Mouse (Mus musculus) liver, embryonic 14.5 days (tissue): ENCODE data around the gene Gsta2. TPM values are rescaled to one million over a fixed set of nuclear protein-coding genes. Genes with fewer than 3 reads are reported as not detected.
"Not testable (repeated sequence)": the region's sequence is repeated elsewhere in the genome, so short reads cannot be mapped to it uniquely, and the experiment has no call there.

Experiments used
- ATAC-seq: fragments of 200-750 bp; cut with Nextera tagmentation; 2 replicates; pipeline ENCODE4 v1.8.0; 2017; ENCODE audit warnings: moderate number of reproducible peaks, mild to moderate bottlenecking, moderate library complexity; ENCODE audit not compliant: insufficient read depth
- DNase-seq, 3 experiments: peaks; one replicate each; pipeline ENCODE4 v3.0.0-alpha.2; 2012 to 2013; ENCODE audit warnings: low read depth in 3 of 3, low spot score in 3 of 3
- H3K27ac ChIP-seq: fragments of 300-500 bp; sonication (generic); 2 replicates; pipeline ENCODE4 v1.5.1; 2014; ENCODE audit warnings: moderate library complexity, mild to moderate bottlenecking, control low read depth, inconsistent platforms
- H3K27me3 ChIP-seq: fragments of 300-500 bp; sonication (generic); 2 replicates; pipeline ENCODE4 v1.6.1; 2014; ENCODE audit warnings: mild to moderate bottlenecking, low read length, moderate library complexity; ENCODE audit not compliant: control insufficient read depth, insufficient read depth
- H3K36me3 ChIP-seq: fragments of 300-500 bp; sonication (generic); replicated peaks from 2 replicates; pipeline ENCODE4 v1.6.1; 2014; ENCODE audit warnings: low read depth; ENCODE audit not compliant: control insufficient read depth, insufficient read depth
- H3K4me1 ChIP-seq, 2 experiments: fragments of 200-500 bp in 1 of 2; fragments of 300-500 bp in 1 of 2; sonication (generic) in 1 of 2; replicated peaks; 2 replicates each; pipeline ENCODE4 v1.6.1; 2012 to 2014; ENCODE audit warnings: antibody characterized with exemption in 1 of 2, inconsistent platforms in 1 of 2, low read length in 1 of 2; ENCODE audit not compliant: control insufficient read depth in 2 of 2, insufficient read depth in 2 of 2
- H3K4me2 ChIP-seq: fragments of 300-500 bp; sonication (generic); 2 replicates; pipeline ENCODE4 v1.6.1; 2014; ENCODE audit warnings: low read depth, mild to moderate bottlenecking, control low read depth, moderate library complexity
- H3K4me3 ChIP-seq, 2 experiments: fragments of 200-500 bp in 1 of 2; fragments of 300-500 bp in 1 of 2; sonication (generic) in 1 of 2; 2 replicates each; pipeline ENCODE4 v1.5.1; 2012 to 2014; ENCODE audit warnings: low read depth in 2 of 2, low read length in 2 of 2, mild to moderate bottlenecking in 2 of 2, control low read depth in 1 of 2, inconsistent platforms in 1 of 2, moderate library complexity in 1 of 2; ENCODE audit not compliant: insufficient read depth in 1 of 2
- H3K9ac ChIP-seq: fragments of 300-500 bp; sonication (generic); replicated peaks from 2 replicates; pipeline ENCODE4 v1.6.1; 2014; ENCODE audit warnings: mild to moderate bottlenecking, control low read depth, moderate library complexity
- H3K9me3 ChIP-seq: fragments of 300-500 bp; sonication (generic); 2 replicates; pipeline ENCODE4 v1.6.1; 2016; ENCODE audit warnings: low read length, mixed read lengths; ENCODE audit not compliant: control insufficient read depth
- CTCF ChIP-seq: IDR thresholded peaks from 2 replicates; pipeline ENCODE4 v1.5.1; 2016; ENCODE audit warnings: antibody characterized with exemption, low read depth, control low read depth
- EP300 ChIP-seq: IDR thresholded peaks from 2 replicates; pipeline ENCODE4 v1.6.1; 2016; ENCODE audit warnings: antibody characterized with exemption, low read depth
- WGBS: fragments of 180-500 bp; shearing (Covaris S2); extraction: QIAGEN DNeasy Blood & Tissue Kit; methylation state at CpG from one replicate; pipeline ENCODE4 v1.1.7; 2014; ENCODE audit not compliant: insufficient replicate concordance; 5-methylcytosine and 5-hydroxymethylcytosine counted together
- polyA plus RNA-seq, 2 experiments: library from polyadenylated mRNA; depleted of rRNA in 1 of 2; stranded (reverse) in 1 of 2; unstranded in 1 of 2; fragments of >200 nt; fragmentation: Nextera tagmentation in 1 of 2; extraction: Ambion mirVana in 1 of 2; gene quantifications; 2 replicates each; pipeline versions ENCODE4 v1.2.1 to v1.2.3; 2012 to 2014

The Gsta2 gene
- polyA plus RNA-seq, 2 experiments = 0.07 to 0.29 TPM

- Histone ChIP-seq H3K27me3 (no peaks in the 10 kb centered on the region), H3K4me1 (no peaks in the 10 kb centered on the region), H3K9ac (no peak overlapping the region), H3K9me3 (no peaks in the 10 kb centered on the region), H3K27ac (no peak overlapping the region), H3K4me3 (no peak overlapping the region), H3K4me2 (no peak overlapping the region), H3K36me3 (no peaks in the 10 kb centered on the region)
- DNase-seq (peak in 1 of 3 experiments; percentile 1), ATAC-seq (no peak)
- TF ChIP-seq EP300 (no peak), CTCF (peak; percentile 48; the same call in 1 of the 2 replicates)
- WGBS = 4% methylated on average over 1 of the region's 1 CpGs
These were observed 36.1 kb downstream of the Gsta2 start for GRCm38 (mm10) chr9:78319499-78319898.

DNA sequence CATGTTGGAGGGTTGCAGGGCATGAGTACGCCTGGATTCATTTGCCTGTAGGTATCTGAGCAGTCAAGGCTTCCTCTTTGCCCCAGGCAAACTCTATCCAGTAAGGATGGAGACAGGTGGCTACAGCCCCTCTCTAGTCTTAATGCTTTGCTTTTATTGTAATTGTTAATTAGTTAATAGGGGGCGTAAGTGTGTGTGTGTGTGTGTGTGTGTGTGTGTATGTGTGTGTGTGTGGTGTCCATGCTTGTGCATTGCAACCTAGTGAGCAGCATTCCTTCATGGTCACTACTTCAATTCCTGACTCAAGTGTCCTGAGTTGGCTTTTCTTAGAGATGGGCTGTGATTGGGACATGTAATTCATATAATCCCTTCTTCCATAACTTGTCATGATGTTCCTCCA is 40.9 kb downstream of the Gsta2 start, which contains the start of gene Omt2a:
Gene Omt2a (minus strand): TSS at position 101 of the 400 bp plus-strand sequence.
- Histone ChIP-seq H3K4me2 (no peak within 1 kb of the TSS), H3K27ac (no peak within 1 kb of the TSS), H3K27me3 (no peaks in the 10 kb centered on the region), H3K4me1 (no peaks in the 10 kb centered on the region), H3K36me3 (no peaks in the 10 kb centered on the region), H3K4me3 (no peak within 1 kb of the TSS), H3K9ac (no peak within 1 kb of the TSS), H3K9me3 (no peaks in the 10 kb centered on the region)
- TF ChIP-seq CTCF (no peak), EP300 (no peak)
- ATAC-seq = no peak
- 42% methylated on average over 2 of the region's 2 CpGs for WGBS
- DNase-seq = no peak

- not testable (repeated sequence) for H3K36me3 ChIP-seq, H3K9me3 ChIP-seq, H3K27ac ChIP-seq, H3K9ac ChIP-seq, DNase-seq, H3K4me2 ChIP-seq, H3K27me3 ChIP-seq, ATAC-seq, H3K4me3 ChIP-seq, H3K4me1 ChIP-seq
- WGBS = 46% methylated on average over 2 of the region's 3 CpGs
These were observed 47.5 kb downstream of the Gsta2 start for GRCm38 (mm10) chr9:78308122-78308521.

- not testable (repeated sequence) for H3K4me2 ChIP-seq, ATAC-seq, H3K4me3 ChIP-seq, H3K4me1 ChIP-seq, DNase-seq, H3K36me3 ChIP-seq, H3K9ac ChIP-seq, H3K27ac ChIP-seq, H3K9me3 ChIP-seq, H3K27me3 ChIP-seq
- 45% methylated on average over 1 of the region's 1 CpGs for WGBS
These were observed 56.4 kb downstream of the Gsta2 start for GRCm38 (mm10) chr9:78299143-78299542.

DNA sequence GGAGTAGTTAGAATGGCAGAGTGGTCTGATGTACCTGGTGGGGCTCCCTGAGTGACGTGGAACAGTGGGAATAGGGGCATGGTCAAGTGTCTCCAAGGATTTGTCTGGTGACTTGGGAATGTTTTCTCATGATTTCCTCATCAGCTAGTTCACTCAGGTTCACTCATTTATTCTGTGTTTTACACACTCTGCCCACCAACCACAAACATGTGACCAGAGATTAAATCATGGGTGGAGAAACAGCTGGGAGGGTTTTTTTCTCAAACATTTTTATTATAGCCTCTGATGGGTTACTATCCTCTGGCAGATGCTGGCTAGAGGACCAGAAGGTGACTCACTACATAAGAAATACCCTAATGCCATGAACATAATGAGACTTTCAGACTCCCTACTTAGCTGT is 57.4 kb downstream of the Gsta2 start:
- no peaks in the 10 kb centered on the region for H3K27me3 ChIP-seq
- H3K4me3 ChIP-seq = no peak overlapping the region
- H3K9ac ChIP-seq = no peak overlapping the region
- ATAC-seq (no peak), DNase-seq (no peak)
- WGBS = 50% methylated on average over 1 of the region's 1 CpGs
- TF ChIP-seq EP300 (no peak), CTCF (no peak)
- H3K27ac ChIP-seq = no peak overlapping the region
- no peak overlapping the region for H3K4me2 ChIP-seq
- H3K9me3 ChIP-seq = no peaks in the 10 kb centered on the region
- no peaks in the 10 kb centered on the region for H3K4me1 ChIP-seq
- H3K36me3 ChIP-seq = no peaks in the 10 kb centered on the region
